Mouse (Mus musculus) embryonic facial prominence, embryonic 10.5 days (tissue): ENCODE results near the gene Tmcc3. TPM values are rescaled to one million over a fixed set of nuclear protein-coding genes. Genes with fewer than 3 reads are reported as not detected.
"Not testable (repeated sequence)": the region's sequence is repeated elsewhere in the genome, so short reads cannot be mapped to it uniquely, and the experiment has no call there.

ENCODE experiments used
- DNase-seq: peaks from one replicate; pipeline ENCODE4 v3.0.0-alpha.2; 2017; ENCODE audit warnings: low spot score
- H3K27ac ChIP-seq: fragments of 300-500 bp; sonication (generic); replicated peaks from 2 replicates; pipeline ENCODE4 v1.5.1; 2016; ENCODE audit warnings: mild to moderate bottlenecking
- H3K27me3 ChIP-seq: fragments of 300-500 bp; sonication (generic); replicated peaks from 2 replicates; pipeline ENCODE4 v1.6.1; 2016; ENCODE audit warnings: low read depth, mild to moderate bottlenecking; ENCODE audit not compliant: poor library complexity, severe bottlenecking
- H3K36me3 ChIP-seq: fragments of 300-500 bp; sonication (generic); replicated peaks from 2 replicates; pipeline ENCODE4 v1.6.1; 2016; ENCODE audit warnings: mild to moderate bottlenecking, moderate library complexity
- H3K4me1 ChIP-seq: fragments of 300-500 bp; sonication (generic); 2 replicates; pipeline ENCODE4 v1.6.1; 2016
- H3K4me3 ChIP-seq: fragments of 300-500 bp; sonication (generic); 2 replicates; pipeline ENCODE4 v1.5.1; 2016; ENCODE audit warnings: mild to moderate bottlenecking, moderate library complexity
- H3K9me3 ChIP-seq: fragments of 300-500 bp; sonication (generic); 2 replicates; pipeline ENCODE4 v1.6.1; 2016; ENCODE audit warnings: mild to moderate bottlenecking
- WGBS: fragments of 180-500 bp; shearing (Covaris S2); methylation state at CpG from one replicate; pipeline ENCODE4 v1.1.7; 2016; 5-methylcytosine and 5-hydroxymethylcytosine counted together
- polyA plus RNA-seq: library from polyadenylated mRNA; unstranded; fragments of >200 nt; fragmentation: Nextera tagmentation; extraction: Ambion mirVana; gene quantifications from 2 replicates; pipeline ENCODE4 v1.2.1, GENCODE M21; 2016

Tmcc3 gene
- polyA plus RNA-seq, 1 experiment from 2014 or later = 3.2 TPM

GRCm38 (mm10) chr10:94521107-94521401 lies 209.3 kb downstream of the Tmcc3 start:
- WGBS = 13% methylated on average over 3 of the region's 3 CpGs
- no peak overlapping the region for H3K4me3 ChIP-seq
- no peaks in the 10 kb centered on the region for H3K9me3 ChIP-seq
- peak overlapping the region; percentile 35; the same call in 1 of the 2 replicates for H3K27ac ChIP-seq
- H3K36me3 ChIP-seq = no peaks in the 10 kb centered on the region
- H3K4me1 ChIP-seq = peaks cover 66% of the 10 kb centered on the region
- no peak for DNase-seq
- H3K27me3 ChIP-seq = peaks cover 43% of the 10 kb centered on the region

GRCm38 (mm10) chr10:94521776-94522175 lies 210.0 kb downstream of the Tmcc3 start:
- Histone ChIP-seq H3K27ac (peak overlapping the region; percentile 30; the same call in 1 of the 2 replicates), H3K4me3 (no peak overlapping the region), H3K27me3 (peaks cover 36% of the 10 kb centered on the region), H3K9me3 (no peaks in the 10 kb centered on the region), H3K4me1 (peaks cover 60% of the 10 kb centered on the region), H3K36me3 (no peaks in the 10 kb centered on the region)
- WGBS = 20% methylated on average over 10 of the region's 10 CpGs
- no peak for DNase-seq

- H3K27me3 ChIP-seq = peaks cover 21% of the 10 kb centered on the region
- no peaks in the 10 kb centered on the region for H3K9me3 ChIP-seq
- H3K4me1 ChIP-seq = peaks cover 51% of the 10 kb centered on the region
- no peaks in the 10 kb centered on the region for H3K36me3 ChIP-seq
- H3K4me3 ChIP-seq = no peak overlapping the region
- 0 out of 2 replicates have a peak overlapping the region, but pooled peaks have one; percentile 30 for H3K27ac ChIP-seq
- WGBS = 81% methylated on average over 8 of the region's 8 CpGs
- DNase-seq = no peak
Observed at GRCm38 (mm10) chr10:94523297-94523696, 211.5 kb downstream of the Tmcc3 start.

- H3K4me1 ChIP-seq = peaks cover 51% of the 10 kb centered on the region
- no peaks in the 10 kb centered on the region for H3K9me3 ChIP-seq
- H3K27ac ChIP-seq = 0 out of 2 replicates have a peak overlapping the region, but pooled peaks have one; percentile 30
- WGBS = 15% methylated on average over 18 of the region's 18 CpGs
- peaks cover 17% of the 10 kb centered on the region for H3K27me3 ChIP-seq
- DNase-seq = peak; percentile 71
- H3K4me3 ChIP-seq = no peak overlapping the region; the same call in 1 of the 2 replicates
- no peaks in the 10 kb centered on the region for H3K36me3 ChIP-seq
Observed at GRCm38 (mm10) chr10:94523711-94524156, 212.0 kb downstream of the Tmcc3 start.

GRCm38 (mm10) chr10:94524966-94525365 lies 213.2 kb downstream of the Tmcc3 start:
- no peak overlapping the region for H3K27ac ChIP-seq

GRCm38 (mm10) chr10:94525784-94526183 lies 214.0 kb downstream of the Tmcc3 start:
- 87% methylated on average over 7 of the region's 7 CpGs for WGBS
- Histone ChIP-seq H3K36me3 (no peaks in the 10 kb centered on the region), H3K4me1 (peaks cover 41% of the 10 kb centered on the region), H3K27ac (no peak overlapping the region), H3K4me3 (no peak overlapping the region), H3K27me3 (peaks cover 5% of the 10 kb centered on the region), H3K9me3 (no peaks in the 10 kb centered on the region)
- no peak for DNase-seq

More at GRCm38 (mm10) chr10:94524966-94525365, 213.2 kb downstream of the Tmcc3 start:
- peaks cover 5% of the 10 kb centered on the region for H3K27me3 ChIP-seq
- H3K36me3 ChIP-seq = no peaks in the 10 kb centered on the region
- H3K4me1 ChIP-seq = peaks cover 49% of the 10 kb centered on the region
- no peak overlapping the region for H3K4me3 ChIP-seq
- no peak for DNase-seq
- no peaks in the 10 kb centered on the region for H3K9me3 ChIP-seq
- 62% methylated on average over 6 of the region's 6 CpGs for WGBS

- H3K4me3 ChIP-seq = no peak overlapping the region
- peaks cover 35% of the 10 kb centered on the region for H3K4me1 ChIP-seq
- peaks cover 5% of the 10 kb centered on the region; the same call in 1 of the 2 replicates for H3K27me3 ChIP-seq
- H3K9me3 ChIP-seq = no peaks in the 10 kb centered on the region
- no peak overlapping the region for H3K27ac ChIP-seq
- 84% methylated on average over 8 of the region's 8 CpGs for WGBS
- no peak for DNase-seq
- no peaks in the 10 kb centered on the region for H3K36me3 ChIP-seq
Observed at GRCm38 (mm10) chr10:94526834-94527233, 215.1 kb downstream of the Tmcc3 start.

- Histone ChIP-seq H3K4me3 (no peak overlapping the region), H3K27ac (no peak overlapping the region), H3K27me3 (peaks cover 5% of the 10 kb centered on the region; the same call in 1 of the 2 replicates), H3K36me3 (no peaks in the 10 kb centered on the region), H3K9me3 (no peaks in the 10 kb centered on the region), H3K4me1 (peaks cover 31% of the 10 kb centered on the region)
- DNase-seq = no peak
- WGBS = 86% methylated on average over 6 of the region's 6 CpGs
Observed at GRCm38 (mm10) chr10:94527248-94527647, 215.5 kb downstream of the Tmcc3 start.

GRCm38 (mm10) chr10:94530079-94530478 lies 218.3 kb downstream of the Tmcc3 start:
- no peak overlapping the region for H3K4me3 ChIP-seq
- WGBS = 57% methylated on average over 2 of the region's 2 CpGs
- no peaks in the 10 kb centered on the region for H3K36me3 ChIP-seq
- H3K27me3 ChIP-seq = no peaks in the 10 kb centered on the region
- H3K4me1 ChIP-seq = peaks cover 9% of the 10 kb centered on the region
- DNase-seq = no peak
- H3K9me3 ChIP-seq = no peaks in the 10 kb centered on the region
- no peak overlapping the region for H3K27ac ChIP-seq

GRCm38 (mm10) chr10:94531482-94531881 lies 219.7 kb downstream of the Tmcc3 start:
- peaks cover 5% of the 10 kb centered on the region; the same call in 1 of the 2 replicates for H3K4me1 ChIP-seq
- no peaks in the 10 kb centered on the region for H3K27me3 ChIP-seq
- H3K27ac ChIP-seq = no peak overlapping the region
- no peaks in the 10 kb centered on the region for H3K36me3 ChIP-seq
- no peak overlapping the region for H3K4me3 ChIP-seq
- no peaks in the 10 kb centered on the region for H3K9me3 ChIP-seq
- no peak for DNase-seq

- no peak for DNase-seq
- Histone ChIP-seq H3K9me3 (no peaks in the 10 kb centered on the region), H3K36me3 (no peaks in the 10 kb centered on the region), H3K4me3 (no peak overlapping the region), H3K27me3 (no peaks in the 10 kb centered on the region), H3K4me1 (peaks cover 5% of the 10 kb centered on the region; the same call in 1 of the 2 replicates), H3K27ac (no peak overlapping the region)
- 63% methylated on average over 6 of the region's 6 CpGs for WGBS
Observed at GRCm38 (mm10) chr10:94533081-94533724, 221.5 kb downstream of the Tmcc3 start.

GRCm38 (mm10) chr10:94538623-94539022 lies 226.9 kb downstream of the Tmcc3 start:
- H3K27ac ChIP-seq, H3K4me1 ChIP-seq, H3K27me3 ChIP-seq, H3K9me3 ChIP-seq, DNase-seq, H3K4me3 ChIP-seq, H3K36me3 ChIP-seq: not testable (repeated sequence)
- 91% methylated on average over 2 of the region's 2 CpGs for WGBS

- Histone ChIP-seq H3K27me3 (no peaks in the 10 kb centered on the region), H3K4me3 (no peak overlapping the region), H3K9me3 (peaks cover 9% of the 10 kb centered on the region), H3K27ac (no peak overlapping the region), H3K36me3 (0 out of 2 replicates have a peak, but pooled peaks cover 2% of the 10 kb centered on the region), H3K4me1 (peaks cover 7% of the 10 kb centered on the region)
- no peak for DNase-seq
- 79% methylated on average over 4 of the region's 4 CpGs for WGBS
Observed at GRCm38 (mm10) chr10:94540241-94540640, 228.5 kb downstream of the Tmcc3 start.
